Mouse (Mus musculus) small intestine, adult 2 months (tissue): Measurements from ENCODE around the gene Grm7.

ENCODE experiments used
- CTCF ChIP-seq: fragments of 200-500 bp; IDR thresholded peaks from 2 replicates; pipeline ENCODE4 v1.5.1; 2012; ENCODE audit warnings: low read depth, mild to moderate bottlenecking, control low read depth, inconsistent platforms, low read length, moderate library complexity, mixed read lengths; ENCODE audit not compliant: insufficient replicate concordance, insufficient read length; ENCODE audit errors: extremely low read depth
- POLR2A ChIP-seq: fragments of 200-500 bp; IDR thresholded peaks from 2 replicates; pipeline ENCODE4 v1.6.1; 2012; ENCODE audit warnings: low read depth, mild to moderate bottlenecking, control low read depth, inconsistent platforms, low read length, moderate library complexity

GRCm38 (mm10) chr6:111587572-111587971 is 942.2 kb downstream of the Grm7 start:
- TF ChIP-seq CTCF (no peak), POLR2A (no peak)
